Mouse (Mus musculus): ENCODE data around the gene Zranb2. TPM values are rescaled to one million over a fixed set of nuclear protein-coding genes. Genes with fewer than 3 reads are reported as not detected.

The Zranb2 gene
- 10 to 100 TPM; 36.5 to 41.3 TPM for total RNA-seq (2021)
- long read RNA-seq, experiment 1, transcript Zranb2-203 (10 exons, 2,924 nt) = major isoform, 54 of 64 reads
- long read RNA-seq, experiment 1, transcript Zranb2-202 (11 exons, 2,737 nt) = minor isoform, 5 of 64 reads
- long read RNA-seq, experiment 1, partial matches to known transcripts = 0 of 64 reads
- long read RNA-seq, experiment 1, other reads (novel, unspliced or antisense) = 5 of 64 reads
- long read RNA-seq, experiment 2, transcript Zranb2-203 (10 exons, 2,924 nt) = major isoform, 70 of 85 reads
- long read RNA-seq, experiment 2, transcript Zranb2-202 (11 exons, 2,737 nt) = minor isoform, 5 of 85 reads
- long read RNA-seq, experiment 2, partial matches to known transcripts = 5 of 85 reads
- long read RNA-seq, experiment 2, other reads (novel, unspliced or antisense) = 4 of 85 reads

GRCm38 (mm10) chr3:157533964-157534785 lies at the start of gene Zranb2:
Zranb2 (plus strand) TSS chr3:157534160.
- intact Hi-C loops (cut with DNase I; ENCODE audit: low total_unique reads) = no loop called here
- DNase-seq = peak; percentile 96

DNA sequence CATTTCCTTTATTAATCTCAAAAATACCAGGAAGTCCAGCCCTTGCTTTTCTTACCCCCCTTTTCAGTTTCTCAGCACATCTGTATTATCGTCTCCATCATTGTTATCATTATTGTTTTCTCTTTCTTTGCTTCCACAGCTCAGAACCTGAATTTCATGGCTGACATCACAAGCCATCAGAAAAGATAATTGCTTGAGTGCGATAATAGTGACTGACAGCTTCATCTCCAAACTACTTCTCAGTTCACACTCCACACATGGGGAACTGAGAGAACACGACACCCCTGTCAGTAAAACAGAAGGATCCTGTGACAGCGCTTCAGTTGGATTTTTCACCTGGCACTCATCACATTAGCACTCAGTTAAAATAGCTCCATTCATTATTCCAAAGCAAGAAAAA lies 41.9 kb upstream of the Zranb2 start:
- DNase-seq = no peak
- intact Hi-C loops (cut with DNase I; ENCODE audit: low total_unique reads) = no loop called here

DNA sequence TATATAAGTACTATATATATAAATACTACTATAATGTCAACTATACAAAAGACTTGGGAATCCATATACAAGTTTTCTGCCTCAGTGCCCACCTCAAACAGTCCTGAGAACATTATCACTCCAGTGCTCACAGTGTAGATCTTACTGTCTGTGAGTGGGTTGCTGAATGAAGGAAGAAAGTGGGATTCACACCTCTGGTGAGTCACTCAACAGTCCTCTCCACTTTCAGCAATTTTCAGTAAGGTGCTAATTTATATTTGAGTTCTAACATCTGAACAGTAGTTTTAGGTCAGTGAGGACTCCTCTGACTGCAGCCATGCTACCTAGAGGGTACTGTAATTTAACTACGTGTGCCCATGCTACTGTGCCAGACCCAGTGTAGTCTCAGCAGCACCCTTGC lies 31.7 kb upstream of the Zranb2 start:
- intact Hi-C loops (cut with DNase I; ENCODE audit: low total_unique reads) = no loop called here
- no peak for DNase-seq

- intact Hi-C loops (cut with DNase I; ENCODE audit: low total_unique reads) = no loop called here
Measured at GRCm38 (mm10) chr3:157514116-157514796, 19.7 kb upstream of the Zranb2 start.

DNA sequence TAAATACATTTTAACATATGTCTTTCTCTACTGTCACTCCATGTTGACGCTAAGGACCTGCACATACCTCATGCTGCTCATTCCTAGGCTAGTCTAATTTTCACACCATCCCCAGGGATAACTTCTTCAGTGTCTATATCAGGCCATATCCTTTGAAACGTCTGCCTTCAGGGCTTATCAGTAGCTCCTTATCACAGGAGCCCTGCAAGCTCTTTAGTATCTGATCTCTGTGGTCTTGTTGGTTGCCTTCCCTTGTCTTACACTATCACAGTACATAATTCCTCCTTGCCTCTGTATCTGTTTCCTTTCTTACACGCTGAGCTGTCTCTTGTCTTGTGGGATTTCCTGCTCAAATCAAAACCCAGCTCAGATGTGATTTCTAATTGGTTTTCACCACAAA lies 17.5 kb upstream of the Zranb2 start:
- intact Hi-C loops (cut with DNase I; ENCODE audit: low total_unique reads) = no loop called here
- DNase-seq = no peak

More at GRCm38 (mm10) chr3:157514116-157514796, 19.7 kb upstream of the Zranb2 start:
- no peak for DNase-seq

DNA sequence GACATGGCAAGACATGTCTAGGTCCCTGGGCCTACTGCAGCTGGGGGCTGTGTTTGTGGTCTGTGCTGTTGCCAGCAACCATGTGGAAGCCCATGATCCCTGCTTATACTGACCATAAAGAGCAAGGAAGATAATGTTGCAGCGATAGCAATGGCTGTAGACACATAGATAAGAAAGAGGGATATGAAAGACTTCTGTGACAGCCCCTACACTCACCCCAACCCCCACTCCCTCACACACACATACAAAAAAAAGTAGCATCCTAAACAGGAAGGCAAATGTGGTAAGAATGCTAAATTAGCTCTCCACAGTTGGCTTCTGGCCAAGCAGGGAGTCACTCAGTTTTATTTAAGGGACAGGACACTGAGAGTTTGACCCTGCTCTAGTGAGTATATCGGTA lies 16.0 kb upstream of the Zranb2 start:
- intact Hi-C loops (cut with DNase I; ENCODE audit: low total_unique reads) = no loop called here
- DNase-seq = no peak

GRCm38 (mm10) chr3:157520433-157520832 lies 13.5 kb upstream of the Zranb2 start:
- intact Hi-C loops (cut with DNase I; ENCODE audit: low total_unique reads) = no loop called here
- DNase-seq = no peak

DNA sequence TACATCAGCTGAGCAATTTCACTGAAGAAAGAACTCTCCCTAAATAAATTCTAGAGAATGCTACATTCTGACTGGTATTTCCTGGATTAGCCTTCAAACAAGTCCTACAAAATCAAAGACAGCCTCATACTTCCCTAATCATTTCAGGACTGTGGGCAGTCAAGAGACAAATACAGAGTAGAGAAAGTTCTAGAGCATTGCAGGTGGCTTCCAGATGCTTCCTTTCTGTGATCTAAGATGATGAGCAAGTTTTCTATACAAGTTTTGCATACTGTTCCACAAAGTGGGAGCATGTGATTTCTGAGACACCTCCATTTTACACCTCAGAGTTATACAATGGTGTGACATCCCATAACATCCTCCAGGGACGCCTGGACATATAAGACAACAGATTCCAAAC lies 10.1 kb upstream of the Zranb2 start:
- no peak for DNase-seq
- intact Hi-C loops (cut with DNase I; ENCODE audit: low total_unique reads) = no loop called here

- no peak for DNase-seq
- intact Hi-C loops (cut with DNase I; ENCODE audit: low total_unique reads) = no loop called here
Measured at GRCm38 (mm10) chr3:157531585-157531984, 2.4 kb upstream of the Zranb2 start.

DNA sequence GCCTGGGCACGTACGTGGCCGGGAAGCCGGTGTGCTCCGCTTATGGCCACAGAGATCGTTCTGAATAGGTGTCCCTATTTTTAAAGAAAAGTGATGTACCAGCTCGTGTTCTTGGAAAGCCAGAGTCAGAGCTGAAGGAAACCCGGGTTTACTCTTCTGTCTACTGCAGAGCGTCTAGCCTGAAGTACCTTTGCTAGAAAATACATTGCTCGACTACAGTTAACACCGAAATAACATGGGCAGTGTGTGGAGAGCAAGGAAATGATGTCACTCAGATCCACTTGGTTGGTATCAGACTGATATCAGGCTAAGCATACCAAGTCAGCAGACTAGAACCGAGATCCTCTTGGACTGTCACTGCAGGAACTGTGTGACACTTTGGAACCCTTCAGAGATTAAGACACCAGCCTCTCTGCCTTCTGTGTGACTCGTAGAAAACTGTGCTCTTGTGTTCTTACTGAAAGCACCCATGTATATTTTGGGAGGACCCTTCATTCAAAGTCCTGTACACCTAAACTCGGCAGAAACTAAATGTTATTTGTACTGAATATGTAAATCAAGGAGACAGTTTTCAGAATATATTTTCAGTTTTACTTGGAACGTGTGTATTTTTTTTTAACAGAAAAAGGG lies 941 bp downstream of the Zranb2 start:
- no peak for DNase-seq
- intact Hi-C loops (cut with DNase I; ENCODE audit: low total_unique reads) = no loop called here

DNA sequence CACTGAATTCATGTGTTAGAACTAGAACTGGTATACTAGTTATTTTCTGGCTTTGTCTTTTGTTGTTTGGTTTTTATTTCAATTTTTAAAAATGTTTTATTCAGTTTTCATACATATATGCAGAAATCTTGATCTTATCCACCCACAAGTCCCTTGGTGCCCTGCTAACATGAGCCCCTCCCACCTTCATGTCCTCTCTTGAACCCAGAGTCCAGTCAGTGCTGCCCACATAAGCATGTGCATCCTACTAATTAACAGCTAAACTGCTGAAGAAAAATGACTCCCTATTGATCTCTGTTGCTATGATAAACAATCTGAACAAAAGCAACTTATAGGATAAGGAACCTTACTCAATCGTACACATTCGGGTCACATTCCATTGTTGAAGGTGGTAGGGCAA lies 15.4 kb downstream of the Zranb2 start:
- intact Hi-C loops (cut with DNase I; ENCODE audit: low total_unique reads) = no loop called here
- no peak for DNase-seq

GRCm38 (mm10) chr3:157549758-157550600 lies 16.0 kb downstream of the Zranb2 start:
- intact Hi-C loops (cut with DNase I; ENCODE audit: low total_unique reads) = no loop called here
- no peak for DNase-seq

- DNase-seq = no peak
- intact Hi-C loops (cut with DNase I; ENCODE audit: low total_unique reads) = loop anchor here (5.0 kb wide), 1 partner anchor 152 kb away; no protein-coding TSS in a partner anchor
Measured at GRCm38 (mm10) chr3:157565196-157565595, 31.2 kb downstream of the Zranb2 start.

GRCm38 (mm10) chr3:157566725-157567565 lies 33.0 kb downstream of the Zranb2 start, which contains the start of gene Ptger3:
Ptger3 (plus strand) TSS chr3:157566892.
- intact Hi-C loops (cut with DNase I; ENCODE audit: low total_unique reads) = loop anchor here (5.0 kb wide), 1 partner anchor 150 kb away; no protein-coding TSS in a partner anchor
- DNase-seq = peak; percentile 10

- DNase-seq = no peak
- intact Hi-C loops (cut with DNase I; ENCODE audit: low total_unique reads) = loop anchor here (5.0 kb wide), 1 partner anchor 150 kb away; no protein-coding TSS in a partner anchor
Measured at GRCm38 (mm10) chr3:157567566-157568132, 33.7 kb downstream of the Zranb2 start.

- DNase-seq = no peak
- intact Hi-C loops (cut with DNase I; ENCODE audit: low total_unique reads) = no loop called here
Measured at GRCm38 (mm10) chr3:157572011-157572410, 38.1 kb downstream of the Zranb2 start.

All from gastrocnemius, postnatal 14 days (tissue).